In the genomic region with DNA sequence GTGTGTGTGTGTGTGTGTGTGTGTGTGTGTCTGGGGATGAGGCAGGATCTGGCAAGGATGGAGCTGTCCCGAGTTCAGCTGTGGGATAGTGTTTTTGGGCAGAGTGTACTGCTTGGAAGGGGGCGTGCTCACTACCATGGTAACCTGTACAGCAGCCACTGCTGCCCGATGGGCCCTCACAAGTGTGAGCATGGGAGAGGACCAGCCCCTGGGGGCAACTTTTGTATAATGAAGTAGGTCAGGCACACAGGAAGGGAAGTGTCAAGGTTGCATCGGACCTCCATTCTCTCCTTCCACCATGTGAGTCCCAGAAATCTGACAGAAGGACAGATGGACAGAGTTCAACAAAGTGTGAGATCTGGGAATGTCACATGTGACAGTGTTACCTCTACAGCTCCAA, we compare ENCODE assay signal across 30 mouse cellular contexts. TPM values are rescaled to one million over a fixed set of nuclear protein-coding genes. Genes with fewer than 3 reads are reported as not detected.
"Had no signal": no experiment of that assay in that cellular context is flagged by ENCODE, and none has a peak within 500 bp of the region (broad histone marks: within the 10 kb centered on the region; RNA-seq: fewer than 3 reads in every experiment).

No protein-coding gene starts in this region.

- H3K4me3 ChIP-seq: limb, embryonic 12.5 days; limb, embryonic 15.5 days; midbrain, embryonic 12.5 days; midbrain, embryonic 15.5 days; neural tube, embryonic 12.5 days; neural tube, embryonic 15.5 days had no signal

- H3K4me1 ChIP-seq: midbrain, embryonic 12.5 days; midbrain, embryonic 15.5 days had no signal

- DNase-seq: kidney, postnatal 25 days; left cerebral cortex, postnatal 4 days; liver, postnatal 0 days; lung, embryonic 14.5 days; right cerebral cortex, adult 18-20 months; right cerebral cortex, postnatal 14 days; right cerebral cortex, postnatal 4 days; spleen, adult 18-20 months; thymus, adult 18-20 months; thymus, postnatal 36 days had no signal

- H3K9ac ChIP-seq: limb, embryonic 12.5 days; limb, embryonic 15.5 days; liver, embryonic 14.5 days; liver, postnatal 0 days; lung, embryonic 14.5 days; midbrain, embryonic 12.5 days; midbrain, embryonic 15.5 days; neural tube, embryonic 12.5 days; neural tube, embryonic 15.5 days had no signal

- H3K27me3 ChIP-seq: limb, embryonic 12.5 days; limb, embryonic 15.5 days; midbrain, embryonic 12.5 days; midbrain, embryonic 15.5 days; neural tube, embryonic 12.5 days; neural tube, embryonic 15.5 days had no signal

- ATAC-seq: lung, postnatal 0 days; midbrain, embryonic 15.5 days had no signal

- H3K4me2 ChIP-seq: limb, embryonic 12.5 days; limb, embryonic 15.5 days; liver, embryonic 11.5 days; lung, embryonic 14.5 days; midbrain, embryonic 12.5 days; midbrain, embryonic 15.5 days; neural tube, embryonic 12.5 days; neural tube, embryonic 15.5 days had no signal

- H3K9me3 ChIP-seq: limb, embryonic 12.5 days; limb, embryonic 15.5 days; midbrain, embryonic 12.5 days; midbrain, embryonic 15.5 days; neural tube, embryonic 12.5 days; neural tube, embryonic 15.5 days had no signal

- H3K27ac ChIP-seq: kidney, postnatal 0 days; limb, embryonic 12.5 days; limb, embryonic 15.5 days; liver, embryonic 14.5 days; macrophage; midbrain, embryonic 12.5 days; midbrain, embryonic 15.5 days; neural tube, embryonic 12.5 days; neural tube, embryonic 15.5 days had no signal

RNA-seq across cellular contexts. Expression of gene Gm28035, which starts 7.3 kb away (rescaled TPM):
- polyA plus RNA-seq: limb, embryonic 12.5 days had no signal

RNA-seq across cellular contexts. Expression of gene Gm28038, which starts 33.2 kb away (rescaled TPM):
- total RNA-seq: layer of hippocampus, adult 8-10 months; layer of hippocampus, postnatal 14 days; left cerebral cortex, adult 8-10 months; left cerebral cortex, postnatal 14 days; left cerebral cortex, postnatal 4 days had no signal
- polyA plus RNA-seq: kidney, embryonic 14.5 days; kidney, postnatal 0 days; large intestine, adult 2 months; limb, embryonic 12.5 days; limb, embryonic 15.5 days; liver, embryonic 11.5 days; liver, embryonic 14.5 days; liver, postnatal 0 days; lung, embryonic 14.5 days; lung, postnatal 0 days; midbrain, embryonic 12.5 days; midbrain, embryonic 15.5 days; neural tube, embryonic 12.5 days; neural tube, embryonic 15.5 days; stomach, embryonic 16.5 days; testis, adult 2 months; urinary bladder, adult 2 months had no signal
